28 mouse cellular contexts compared by ENCODE assay signal in the genomic region with DNA sequence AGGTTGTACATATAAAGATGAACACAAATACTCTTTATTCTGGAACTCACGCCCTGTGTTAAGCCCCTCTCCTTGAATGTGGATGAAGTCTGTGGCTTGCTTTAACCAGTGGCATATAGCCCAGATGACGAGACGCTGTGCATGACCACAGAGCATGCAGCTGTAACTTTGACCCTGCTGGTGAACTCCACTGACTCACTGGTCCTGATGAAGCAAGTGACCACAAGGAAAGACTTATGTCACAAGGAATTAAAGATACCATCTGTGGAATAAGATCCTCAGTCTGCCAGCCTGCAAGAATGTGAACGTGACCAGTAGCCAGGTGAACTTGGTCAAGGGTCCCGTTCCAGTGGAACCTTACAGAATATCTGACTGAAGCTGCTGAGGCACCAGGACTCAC. TPM values are rescaled to one million over a fixed set of nuclear protein-coding genes. Genes with fewer than 3 reads are reported as not detected.
DNase-seq lines count a peak whose midpoint lies in the region; ATAC-seq lines count a peak whose summit lies in the region.
"Had no signal": no experiment of that assay in that cellular context is flagged by ENCODE, and none has a peak within 500 bp of the region (broad histone marks: within the 10 kb centered on the region; RNA-seq: fewer than 3 reads in every experiment).

No protein-coding gene starts in this region.

- peak; percentile 83 for ATAC-seq in granulocyte monocyte progenitor cell, adult 5-6 weeks (replicated peaks; ENCODE audit: poor library complexity, severe bottlenecking)
- no peak for ATAC-seq in kidney, embryonic 16.5 days (ENCODE audit: low FRiP score, low TSS enrichment)
- ATAC-seq: forebrain, embryonic 13.5 days; hindbrain, postnatal 0 days; midbrain, embryonic 16.5 days had no signal

- no peak overlapping the region for H3K4me3 ChIP-seq in kidney, embryonic 16.5 days (ENCODE audit: low read length)
- H3K4me3 ChIP-seq: embryonic facial prominence, embryonic 13.5 days; erythroblast, embryonic 14.5 days; forebrain, embryonic 13.5 days; gastrocnemius, adult 2 months; heart, embryonic 10.5 days; liver, embryonic 13.5 days; midbrain, embryonic 10.5 days; neural tube, embryonic 15.5 days had no signal

- peak; percentile 41 for DNase-seq in adrenal gland, adult 8-10 months
- DNase-seq in adrenal gland, postnatal 10 days: no peak
- peak; percentile 14 to 21 for DNase-seq in urinary bladder, postnatal 36 days (ENCODE audit: low spot score in 2 of 2)
- DNase-seq in urinary bladder, adult 2 months (ENCODE audit: low spot score): no peak
- no peak for DNase-seq in cerebellum, adult 18-20 months
- DNase-seq: cerebellum, adult 2 months; cerebellum, postnatal 36 days; embryo, embryonic 11 days; gastrocnemius, adult 2 months; kidney, adult 11 months; layer of hippocampus, adult 9-11 months; liver, embryonic 13.5 days; lung, embryonic 14.5 days; right cerebral cortex, adult 18-20 months; thymus, adult 18-20 months; thymus, postnatal 4 days had no signal

- no peak overlapping the region for H3K4me2 ChIP-seq in kidney, embryonic 16.5 days (replicated peaks; ENCODE audit: low read depth, low read length)
- H3K4me2 ChIP-seq: embryonic facial prominence, embryonic 13.5 days; forebrain, embryonic 13.5 days; liver, embryonic 13.5 days; lung, embryonic 14.5 days; neural tube, embryonic 15.5 days had no signal

- no peaks in the 10 kb centered on the region for H3K36me3 ChIP-seq in kidney, embryonic 16.5 days (ENCODE audit: insufficient read depth, low read length)
- H3K36me3 ChIP-seq: embryonic facial prominence, embryonic 13.5 days; heart, embryonic 10.5 days; liver, embryonic 13.5 days; midbrain, embryonic 10.5 days; neural tube, embryonic 15.5 days had no signal

- no peaks in the 10 kb centered on the region for H3K9me3 ChIP-seq in kidney, embryonic 16.5 days (ENCODE audit: low read length)
- H3K9me3 ChIP-seq: embryonic facial prominence, embryonic 13.5 days; forebrain, embryonic 13.5 days; heart, embryonic 10.5 days; liver, embryonic 13.5 days; midbrain, embryonic 10.5 days; neural tube, embryonic 15.5 days had no signal

- peaks cover 13% of the 10 kb centered on the region for H3K4me1 ChIP-seq in kidney, embryonic 16.5 days (ENCODE audit: insufficient read depth, low read length)
- H3K4me1 ChIP-seq: heart, embryonic 10.5 days had no signal

- no peak overlapping the region for H3K9ac ChIP-seq in kidney, embryonic 16.5 days (replicated peaks; ENCODE audit: low read length)
- H3K9ac ChIP-seq: embryonic facial prominence, embryonic 13.5 days; forebrain, embryonic 13.5 days; liver, embryonic 13.5 days; lung, embryonic 14.5 days; neural tube, embryonic 15.5 days had no signal

- H3K27ac ChIP-seq in kidney, embryonic 16.5 days (ENCODE audit: low read length): no peak overlapping the region
- H3K27ac ChIP-seq: embryonic facial prominence, embryonic 13.5 days; forebrain, embryonic 13.5 days; gastrocnemius, adult 2 months; heart, embryonic 10.5 days; hindbrain, postnatal 0 days; kidney, postnatal 0 days; liver, embryonic 13.5 days; macrophage; midbrain, embryonic 10.5 days; neural tube, embryonic 15.5 days had no signal

- WGBS in kidney, embryonic 16.5 days: 74% methylated on average over 5 of the region's 5 CpGs

- H3K27me3 ChIP-seq in kidney, embryonic 16.5 days (ENCODE audit: insufficient read depth, low read length): peaks cover 3% of the 10 kb centered on the region; the same call in 1 of the 2 replicates
- H3K27me3 ChIP-seq: embryonic facial prominence, embryonic 13.5 days; forebrain, embryonic 13.5 days had no signal

RNA-seq across cellular contexts. Expression of a gene that starts 35.2 kb away (rescaled TPM):
- 10 to 100 TPM; 17.1 to 21.4 (median 19.4) TPM for total RNA-seq in adrenal gland, adult 8-10 months (2022)
- total RNA-seq in adrenal gland, postnatal 10 days (2021): 10 to 100 TPM; 11.6 to 12.8 TPM
- 11.1 and 13.4 TPM in 2 replicates for polyA plus RNA-seq in urinary bladder, adult 2 months (2012; rRNA removed)
- 8.8 and 14.7 TPM in 2 replicates for total RNA-seq in granulocyte monocyte progenitor cell, adult 5-6 weeks (2014; fragmentation: Nextera tagmentation)
- 7.4 and 15.0 TPM in 2 replicates for total RNA-seq in granulocyte monocyte progenitor cell, adult 5-6 weeks (2017)
- polyA plus RNA-seq in kidney, embryonic 16.5 days (2015; fragmentation: Nextera tagmentation; extraction: Ambion mirVana): 16.3 and 16.6 TPM in 2 replicates

RNA-seq across cellular contexts. Expression of a gene that starts 37.8 kb away (rescaled TPM):
- total RNA-seq in adrenal gland, adult 8-10 months (2022): 10 to 100 TPM; 51.0 to 56.0 (median 52.8) TPM
- 10 to 100 TPM; 34.5 to 48.6 TPM for total RNA-seq in adrenal gland, postnatal 10 days (2021)
- 105 and 128 TPM in 2 replicates for polyA plus RNA-seq in urinary bladder, adult 2 months (2012; rRNA removed)
- 15.6 and 35.3 TPM in 2 replicates for total RNA-seq in granulocyte monocyte progenitor cell, adult 5-6 weeks (2014; fragmentation: Nextera tagmentation)
- total RNA-seq in granulocyte monocyte progenitor cell, adult 5-6 weeks (2017): 18.4 and 26.2 TPM in 2 replicates
- polyA plus RNA-seq in kidney, embryonic 16.5 days (2015; fragmentation: Nextera tagmentation; extraction: Ambion mirVana): 50.3 and 63.0 TPM in 2 replicates

Comparison
In these comparisons a context has a peak if more than half of its experiments do, and no peak if none do; other contexts are left out.
1. DNase-seq: peak in adrenal gland, adult 8-10 months (single experiment) and urinary bladder, postnatal 36 days (2 of 2); none in adrenal gland, postnatal 10 days (single experiment), urinary bladder, adult 2 months (single experiment) and cerebellum, adult 18-20 months (0 of 2).